Mouse (Mus musculus) ZHBTc4 (cell line): ENCODE measurements around the gene Abcg8.

Experiments used
- DNase-seq: peaks from one replicate; pipeline ENCODE4 v3.0.0-alpha.2; 2011; ENCODE audit warnings: low read depth, low spot score

The Abcg8 gene

GRCm38 (mm10) chr17:84709403-84709851, 33.3 kb downstream of the Abcg8 start:
- peak; percentile 13 for DNase-seq

GRCm38 (mm10) chr17:84713563-84714164, 37.6 kb downstream of the Abcg8 start:
- peak; percentile 70 for DNase-seq

- no peak for DNase-seq
These were observed 38.8 kb downstream of the Abcg8 start for GRCm38 (mm10) chr17:84714930-84715329.

- DNase-seq = no peak
These were observed 40.3 kb downstream of the Abcg8 start for GRCm38 (mm10) chr17:84716252-84716872.

- no peak for DNase-seq
These were observed 41.3 kb downstream of the Abcg8 start for GRCm38 (mm10) chr17:84717416-84717815.

GRCm38 (mm10) chr17:84719105-84719504, 43.0 kb downstream of the Abcg8 start:
- no peak for DNase-seq

- DNase-seq = no peak
These were observed 47.9 kb downstream of the Abcg8 start for GRCm38 (mm10) chr17:84724028-84724427.

- no peak for DNase-seq
These were observed 49.1 kb downstream of the Abcg8 start for GRCm38 (mm10) chr17:84725163-84725562.

GRCm38 (mm10) chr17:84728201-84728911, 52.3 kb downstream of the Abcg8 start:
- DNase-seq = no peak

- DNase-seq = no peak
These were observed 53.0 kb downstream of the Abcg8 start for GRCm38 (mm10) chr17:84729140-84729539.

GRCm38 (mm10) chr17:84731361-84731760, 55.3 kb downstream of the Abcg8 start:
- DNase-seq = no peak

- DNase-seq = no peak
These were observed 56.5 kb downstream of the Abcg8 start for GRCm38 (mm10) chr17:84732612-84733011.

GRCm38 (mm10) chr17:84736719-84737118, 60.6 kb downstream of the Abcg8 start:
- peak; percentile 66 for DNase-seq

GRCm38 (mm10) chr17:84738073-84738797, 62.1 kb downstream of the Abcg8 start:
- no peak for DNase-seq

- no peak for DNase-seq
These were observed 68.2 kb downstream of the Abcg8 start for GRCm38 (mm10) chr17:84744256-84744655.

GRCm38 (mm10) chr17:84745001-84745400, 68.9 kb downstream of the Abcg8 start:
- peak; percentile 16 for DNase-seq

GRCm38 (mm10) chr17:84747212-84747611, 71.1 kb downstream of the Abcg8 start:
- DNase-seq = no peak

GRCm38 (mm10) chr17:84748152-84748682, 72.1 kb downstream of the Abcg8 start:
- no peak for DNase-seq

GRCm38 (mm10) chr17:84749297-84749696, 73.2 kb downstream of the Abcg8 start:
- no peak for DNase-seq
